Mouse (Mus musculus) intestine, embryonic 16.5 days (tissue): ENCODE results near the gene Psmd9. TPM values are rescaled to one million over a fixed set of nuclear protein-coding genes. Genes with fewer than 3 reads are reported as not detected.
A peak's percentile ranks its signal among the peaks of the same experiment; 100 is the strongest.

Experiments
- ATAC-seq: fragments of 200-750 bp; cut with Nextera tagmentation; 2 replicates; pipeline ENCODE4 v1.8.0; 2017; ENCODE audit warnings: moderate TSS enrichment, moderate library complexity
- H3K27ac ChIP-seq: fragments of 300-500 bp; sonication (generic); 2 replicates; pipeline ENCODE4 v1.5.1; 2014; ENCODE audit warnings: mild to moderate bottlenecking, low read length
- H3K27me3 ChIP-seq: fragments of 300-500 bp; sonication (generic); replicated peaks from 2 replicates; pipeline ENCODE4 v1.6.1; 2014; ENCODE audit warnings: low read length, control low read depth, mixed read lengths; ENCODE audit not compliant: control insufficient read depth, insufficient read depth
- H3K36me3 ChIP-seq: fragments of 300-500 bp; sonication (generic); 2 replicates; pipeline ENCODE4 v1.6.1; 2014; ENCODE audit warnings: low read length, control low read depth; ENCODE audit not compliant: control insufficient read depth, insufficient read depth
- H3K4me1 ChIP-seq: fragments of 300-500 bp; sonication (generic); 2 replicates; pipeline ENCODE4 v1.6.1; 2014; ENCODE audit warnings: low read length, control low read depth, mixed read lengths; ENCODE audit not compliant: control insufficient read depth, insufficient read depth
- H3K4me2 ChIP-seq: fragments of 300-500 bp; sonication (generic); 2 replicates; pipeline ENCODE4 v1.6.1; 2014; ENCODE audit warnings: low read depth, low read length, control low read depth
- H3K4me3 ChIP-seq: fragments of 300-500 bp; sonication (generic); 2 replicates; pipeline ENCODE4 v1.5.1; 2014; ENCODE audit warnings: mild to moderate bottlenecking, low read length
- H3K9ac ChIP-seq: fragments of 300-500 bp; sonication (generic); 2 replicates; pipeline ENCODE4 v1.6.1; 2014; ENCODE audit warnings: low read depth, low read length
- H3K9me3 ChIP-seq: fragments of 300-500 bp; sonication (generic); 2 replicates; pipeline ENCODE4 v1.6.1; 2016; ENCODE audit warnings: low read length, control low read depth; ENCODE audit not compliant: control insufficient read depth
- WGBS: fragments of 180-500 bp; shearing (Covaris S2); extraction: QIAGEN DNeasy Blood & Tissue Kit; methylation state at CpG from one replicate; pipeline ENCODE4 v1.1.7; 2014; 5-methylcytosine and 5-hydroxymethylcytosine counted together
- polyA plus RNA-seq: library from polyadenylated mRNA; unstranded; fragments of >200 nt; fragmentation: Nextera tagmentation; extraction: Ambion mirVana; gene quantifications from 2 replicates; pipeline ENCODE4 v1.2.1, GENCODE M21; 2015

The Psmd9 gene
- polyA plus RNA-seq, 1 experiment from 2014 or later, result 66.3 TPM

- no peak overlapping the region for H3K9ac ChIP-seq
- no peak for ATAC-seq
- no peak overlapping the region for H3K4me2 ChIP-seq
- no peaks in the 10 kb centered on the region for H3K4me1 ChIP-seq
- WGBS, result 94% methylated on average over 15 of the region's 15 CpGs
- H3K4me3 ChIP-seq, result no peak overlapping the region
- no peaks in the 10 kb centered on the region for H3K27me3 ChIP-seq
- peaks cover 58% of the 10 kb centered on the region for H3K36me3 ChIP-seq
- no peaks in the 10 kb centered on the region for H3K9me3 ChIP-seq
- no peak overlapping the region for H3K27ac ChIP-seq
These were observed 9.3 kb upstream of the Psmd9 start for GRCm38 (mm10) chr5:123159866-123160265.

- 92% methylated on average over 15 of the region's 15 CpGs for WGBS
- peaks cover 58% of the 10 kb centered on the region for H3K36me3 ChIP-seq
- no peak overlapping the region for H3K9ac ChIP-seq
- no peak overlapping the region for H3K4me2 ChIP-seq
- H3K4me3 ChIP-seq, result no peak overlapping the region
- H3K27ac ChIP-seq, result no peak overlapping the region
- H3K4me1 ChIP-seq, result no peaks in the 10 kb centered on the region
- H3K9me3 ChIP-seq, result no peaks in the 10 kb centered on the region
- no peaks in the 10 kb centered on the region for H3K27me3 ChIP-seq
- ATAC-seq, result no peak
These were observed 8.9 kb upstream of the Psmd9 start for GRCm38 (mm10) chr5:123160341-123160740.

GRCm38 (mm10) chr5:123162942-123163341, 6.3 kb upstream of the Psmd9 start:
- H3K4me2 ChIP-seq, result no peak overlapping the region
- H3K9ac ChIP-seq, result no peak overlapping the region
- ATAC-seq, result 0 out of 2 replicates have a peak, but pooled peaks have one; percentile 22
- H3K36me3 ChIP-seq, result peaks cover 50% of the 10 kb centered on the region
- no peak overlapping the region for H3K27ac ChIP-seq
- no peaks in the 10 kb centered on the region for H3K27me3 ChIP-seq
- 85% methylated on average over 9 of the region's 9 CpGs for WGBS
- no peaks in the 10 kb centered on the region for H3K4me1 ChIP-seq
- H3K4me3 ChIP-seq, result no peak overlapping the region
- H3K9me3 ChIP-seq, result no peaks in the 10 kb centered on the region

DNA sequence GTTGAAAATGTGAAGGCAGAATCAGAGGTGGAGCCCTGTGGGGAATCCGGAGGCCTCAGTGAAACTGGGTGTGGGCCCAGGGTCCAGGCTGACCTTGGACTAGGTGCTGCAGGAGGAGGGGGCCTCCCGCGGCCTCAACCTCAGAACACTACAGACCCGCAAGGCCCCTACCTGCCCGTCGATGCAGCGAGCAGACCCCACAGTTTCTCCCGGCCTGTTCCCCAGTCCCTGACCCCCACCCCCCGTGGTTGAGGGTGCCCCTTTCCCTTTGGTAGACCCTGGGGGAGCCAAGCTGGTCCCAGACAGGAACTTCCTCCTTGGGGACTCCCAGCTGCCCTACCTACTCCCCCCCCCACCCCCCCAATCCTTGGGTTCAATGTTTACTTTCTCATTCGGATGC, 2.8 kb upstream of the Psmd9 start:
- WGBS, result 75% methylated on average over 10 of the region's 10 CpGs
- 0 out of 2 replicates have a peak, but pooled peaks have one; percentile 16 for ATAC-seq
- H3K36me3 ChIP-seq, result peaks cover 23% of the 10 kb centered on the region
- H3K27ac ChIP-seq, result no peak overlapping the region
- H3K4me3 ChIP-seq, result no peak overlapping the region
- no peaks in the 10 kb centered on the region for H3K27me3 ChIP-seq
- no peaks in the 10 kb centered on the region for H3K9me3 ChIP-seq
- H3K4me2 ChIP-seq, result no peak overlapping the region
- H3K9ac ChIP-seq, result no peak overlapping the region
- H3K4me1 ChIP-seq, result no peaks in the 10 kb centered on the region; the same call in 1 of the 2 replicates

DNA sequence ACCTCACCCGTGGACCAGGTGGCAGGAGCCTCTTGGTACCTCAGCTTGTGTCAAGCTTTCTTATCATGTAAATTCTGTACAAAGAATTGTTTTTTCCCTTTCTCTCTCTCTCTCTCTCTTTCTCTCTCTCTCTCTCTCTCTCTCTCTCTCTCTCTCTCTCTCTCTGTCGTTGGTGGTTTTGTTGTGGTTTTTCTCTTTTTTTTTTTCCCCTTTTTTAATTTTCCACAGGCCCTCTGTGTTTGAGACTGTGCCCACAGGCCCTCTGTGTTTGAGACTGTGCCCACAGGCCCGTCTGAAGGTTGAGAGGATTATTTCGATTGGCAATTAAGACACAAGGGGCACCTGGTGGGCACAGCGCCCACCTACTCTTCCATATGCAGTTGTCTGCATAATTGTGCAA, 1.6 kb upstream of the Psmd9 start:
- no peak overlapping the region for H3K9ac ChIP-seq
- no peak overlapping the region for H3K4me2 ChIP-seq
- no peaks in the 10 kb centered on the region for H3K27me3 ChIP-seq
- peaks cover 3% of the 10 kb centered on the region; the same call in 1 of the 2 replicates for H3K4me1 ChIP-seq
- no peak overlapping the region for H3K4me3 ChIP-seq
- ATAC-seq, result no peak
- H3K36me3 ChIP-seq, result peaks cover 21% of the 10 kb centered on the region
- H3K9me3 ChIP-seq, result no peaks in the 10 kb centered on the region
- WGBS, result 68% methylated on average over 5 of the region's 5 CpGs
- H3K27ac ChIP-seq, result no peak overlapping the region

DNA sequence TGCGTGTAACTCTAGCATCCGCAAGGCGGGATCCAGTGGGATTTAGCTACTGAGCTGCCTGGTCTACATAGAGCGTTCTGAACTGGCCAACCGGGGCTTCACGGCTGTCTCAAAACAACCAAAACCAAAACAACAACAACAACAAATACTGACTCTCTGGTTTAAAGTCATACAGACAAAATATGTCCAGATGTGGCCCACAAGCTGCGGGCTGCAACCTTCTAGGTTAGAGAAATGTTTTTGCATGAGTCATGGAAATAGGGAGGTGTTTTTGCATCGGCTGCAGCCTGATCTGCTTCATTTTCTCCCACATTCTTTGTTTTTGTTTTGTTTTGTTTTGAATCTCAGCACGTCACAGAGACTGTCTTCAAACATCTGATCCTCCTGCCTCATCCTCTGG, 1.2 kb downstream of the Psmd9 start:
- H3K4me3 ChIP-seq, result no peak overlapping the region
- ATAC-seq, result no peak
- H3K36me3 ChIP-seq, result peaks cover 3% of the 10 kb centered on the region; the same call in 1 of the 2 replicates
- peaks cover 3% of the 10 kb centered on the region; the same call in 1 of the 2 replicates for H3K4me1 ChIP-seq
- no peak overlapping the region for H3K9ac ChIP-seq
- no peak overlapping the region for H3K4me2 ChIP-seq
- H3K27me3 ChIP-seq, result no peaks in the 10 kb centered on the region
- H3K9me3 ChIP-seq, result no peaks in the 10 kb centered on the region
- H3K27ac ChIP-seq, result no peak overlapping the region
- 81% methylated on average over 9 of the region's 9 CpGs for WGBS

DNA sequence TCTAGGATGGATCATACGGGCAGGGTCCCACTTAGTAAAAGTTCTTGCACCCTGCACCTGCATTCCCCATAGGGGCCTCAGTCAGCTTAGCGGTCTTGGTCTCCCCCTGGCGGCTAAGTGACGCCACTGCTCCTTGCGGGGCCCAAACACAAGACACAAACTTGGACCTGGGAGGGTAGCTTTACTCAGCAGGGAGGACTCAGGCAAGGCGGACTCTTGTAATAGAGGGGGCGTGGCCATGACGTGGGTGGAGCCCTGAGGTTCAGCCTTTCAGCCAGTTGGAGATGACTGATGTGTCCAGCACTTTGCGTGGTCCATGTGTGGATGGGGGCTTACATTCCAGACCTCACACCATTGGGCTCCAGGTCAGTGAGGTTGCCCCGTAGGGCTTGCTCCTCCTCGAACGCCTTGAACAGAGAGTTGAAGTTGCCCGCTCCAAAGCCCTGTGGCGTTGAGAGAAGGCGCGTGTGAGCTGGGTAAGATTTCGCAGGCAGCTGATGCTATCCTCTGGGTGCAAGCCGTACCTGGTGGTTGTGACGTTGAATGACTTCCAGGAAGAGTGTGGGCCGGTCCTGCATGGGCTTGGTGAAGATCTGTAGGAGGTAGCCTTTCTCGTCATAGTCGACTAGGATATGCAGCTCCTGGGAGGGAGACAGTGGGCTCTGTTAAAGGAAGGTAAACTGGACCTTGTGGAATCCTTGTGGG, 2.6 kb downstream of the Psmd9 start:
- H3K9me3 ChIP-seq, result no peaks in the 10 kb centered on the region
- no peak overlapping the region for H3K27ac ChIP-seq
- 16% methylated on average over 22 of the region's 22 CpGs for WGBS
- peak; percentile 86 for ATAC-seq
- H3K4me2 ChIP-seq, result peak overlapping the region; percentile 39
- no peaks in the 10 kb centered on the region for H3K27me3 ChIP-seq
- H3K4me3 ChIP-seq, result peak overlapping the region; percentile 16; the same call in 1 of the 2 replicates
- no peak overlapping the region; the same call in 1 of the 2 replicates for H3K9ac ChIP-seq
- no peaks in the 10 kb centered on the region; the same call in 1 of the 2 replicates for H3K36me3 ChIP-seq
- peaks cover 3% of the 10 kb centered on the region; the same call in 1 of the 2 replicates for H3K4me1 ChIP-seq

GRCm38 (mm10) chr5:123178792-123179191, 9.6 kb downstream of the Psmd9 start:
- no peak for ATAC-seq

DNA sequence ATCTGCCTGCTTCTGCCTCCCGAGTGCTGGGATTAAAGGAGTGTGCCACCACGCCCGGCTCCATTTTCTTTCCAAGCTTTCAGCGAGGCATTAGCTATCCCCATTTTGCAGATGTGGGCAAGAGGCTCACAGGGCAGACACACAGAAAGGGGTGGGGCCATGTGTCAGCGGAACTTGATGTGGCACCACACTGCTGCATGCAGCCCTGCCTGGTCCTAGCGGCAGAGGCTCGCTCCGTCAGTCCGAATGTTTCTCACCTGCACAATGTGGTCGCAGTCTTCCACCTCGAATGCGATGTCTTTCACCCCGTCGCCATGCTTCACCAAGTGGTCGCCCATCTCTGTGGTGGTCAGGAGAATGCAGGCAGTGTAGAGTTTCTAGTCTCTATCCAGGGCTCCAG, 11.2 kb downstream of the Psmd9 start:
- Histone ChIP-seq H3K4me1 (peaks cover 3% of the 10 kb centered on the region; the same call in 1 of the 2 replicates), H3K36me3 (no peaks in the 10 kb centered on the region), H3K27me3 (no peaks in the 10 kb centered on the region), H3K27ac (no peak overlapping the region), H3K9me3 (no peaks in the 10 kb centered on the region), H3K4me3 (no peak overlapping the region), H3K9ac (no peak overlapping the region), H3K4me2 (no peak overlapping the region)
- ATAC-seq, result no peak
- WGBS, result 91% methylated on average over 15 of the region's 15 CpGs

More at GRCm38 (mm10) chr5:123178792-123179191, 9.6 kb downstream of the Psmd9 start:
- WGBS, result 90% methylated on average over 5 of the region's 5 CpGs
- Histone ChIP-seq H3K27ac (no peak overlapping the region), H3K27me3 (no peaks in the 10 kb centered on the region), H3K9me3 (no peaks in the 10 kb centered on the region), H3K36me3 (no peaks in the 10 kb centered on the region), H3K4me1 (no peaks in the 10 kb centered on the region), H3K4me3 (no peak overlapping the region), H3K9ac (no peak overlapping the region), H3K4me2 (no peak overlapping the region)
